Mouse (Mus musculus) stomach, postnatal 0 days (tissue): ENCODE measurements around the gene Nfe2l2. TPM values are rescaled to one million over a fixed set of nuclear protein-coding genes. Genes with fewer than 3 reads are reported as not detected.

Source experiments
- ATAC-seq: fragments of 200-750 bp; cut with Nextera tagmentation; 2 replicates; pipeline ENCODE4 v1.8.0; 2017; ENCODE audit not compliant: low FRiP score, low TSS enrichment
- DNase-seq: peaks from one replicate; pipeline ENCODE4 v3.0.0-alpha.2; 2016; ENCODE audit warnings: low spot score
- H3K27ac ChIP-seq: fragments of 300-500 bp; sonication (generic); replicated peaks from 2 replicates; pipeline ENCODE4 v1.5.1; 2014; ENCODE audit warnings: mild to moderate bottlenecking, control low read depth
- H3K27me3 ChIP-seq: fragments of 300-500 bp; sonication (generic); 2 replicates; pipeline ENCODE4 v1.6.1; 2014; ENCODE audit warnings: low read length; ENCODE audit not compliant: control insufficient read depth, insufficient read depth
- H3K36me3 ChIP-seq: fragments of 300-500 bp; sonication (generic); 2 replicates; pipeline ENCODE4 v1.6.1; 2014; ENCODE audit warnings: low read length, mixed read lengths; ENCODE audit not compliant: control insufficient read depth, insufficient read depth
- H3K4me1 ChIP-seq: fragments of 300-500 bp; sonication (generic); replicated peaks from 2 replicates; pipeline ENCODE4 v1.6.1; 2014; ENCODE audit warnings: antibody characterized with exemption; ENCODE audit not compliant: control insufficient read depth, insufficient read depth
- H3K4me2 ChIP-seq: fragments of 300-500 bp; sonication (generic); replicated peaks from 2 replicates; pipeline ENCODE4 v1.6.1; 2014; ENCODE audit warnings: low read depth, mild to moderate bottlenecking, control low read depth, moderate library complexity
- H3K4me3 ChIP-seq: fragments of 300-500 bp; sonication (generic); 2 replicates; pipeline ENCODE4 v1.5.1; 2014; ENCODE audit warnings: low read depth, low read length, control low read depth
- H3K9ac ChIP-seq: fragments of 300-500 bp; sonication (generic); 2 replicates; pipeline ENCODE4 v1.6.1; 2014; ENCODE audit warnings: mild to moderate bottlenecking, low read length, control low read depth, mixed read lengths
- H3K9me3 ChIP-seq: fragments of 300-500 bp; sonication (generic); 2 replicates; pipeline ENCODE4 v1.6.1; 2016; ENCODE audit warnings: low read length; ENCODE audit not compliant: control insufficient read depth
- CTCF ChIP-seq: IDR thresholded peaks from 2 replicates; pipeline ENCODE4 v1.5.1; 2016; ENCODE audit warnings: antibody characterized with exemption, low read depth, mild to moderate bottlenecking, moderate library complexity
- EP300 ChIP-seq: optimal IDR thresholded peaks from 2 replicates; pipeline ENCODE3; 2016; ENCODE audit warnings: antibody characterized with exemption
- WGBS: fragments of 180-500 bp; shearing (Covaris S2); extraction: QIAGEN DNeasy Blood & Tissue Kit; methylation state at CpG from one replicate; pipeline ENCODE4 v1.1.7; 2014; 5-methylcytosine and 5-hydroxymethylcytosine counted together
- polyA plus RNA-seq: library from polyadenylated mRNA; unstranded; fragments of >200 nt; fragmentation: Nextera tagmentation; extraction: Ambion mirVana; gene quantifications from 2 replicates; pipeline ENCODE4 v1.2.1, GENCODE M21; 2015

Nfe2l2 gene
- polyA plus RNA-seq, 1 experiment from 2014 or later = 125 TPM

DNA sequence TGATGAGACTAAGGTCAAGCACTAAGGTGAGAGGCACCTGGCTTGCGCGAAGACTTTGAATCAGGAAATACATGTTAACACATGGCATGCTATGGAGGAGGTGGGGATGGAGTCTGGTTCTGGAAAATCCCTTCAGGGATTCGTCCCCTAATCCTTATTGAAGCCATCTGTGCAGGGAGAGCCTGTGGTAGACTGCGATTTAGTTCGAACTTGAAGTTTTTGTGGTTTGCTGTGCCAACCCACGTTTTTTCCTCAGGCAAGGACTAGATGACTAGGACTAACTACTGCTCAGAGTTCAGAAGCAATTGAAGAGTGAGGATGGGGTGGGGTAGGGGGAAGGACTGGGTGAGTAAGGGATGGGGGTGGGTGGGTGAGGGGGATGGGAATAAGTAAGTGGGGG is 44.4 kb upstream of the Nfe2l2 start:
- Histone ChIP-seq H3K9ac (no peak overlapping the region), H3K4me2 (no peak overlapping the region), H3K36me3 (no peaks in the 10 kb centered on the region), H3K27me3 (no peaks in the 10 kb centered on the region), H3K27ac (no peak overlapping the region), H3K4me1 (no peaks in the 10 kb centered on the region), H3K9me3 (no peaks in the 10 kb centered on the region), H3K4me3 (no peak overlapping the region)
- ATAC-seq (no peak), DNase-seq (no peak)
- no peak for TF ChIP-seq EP300
- TF ChIP-seq CTCF = no peak
- 87% methylated on average over 6 of the region's 6 CpGs for WGBS

DNA sequence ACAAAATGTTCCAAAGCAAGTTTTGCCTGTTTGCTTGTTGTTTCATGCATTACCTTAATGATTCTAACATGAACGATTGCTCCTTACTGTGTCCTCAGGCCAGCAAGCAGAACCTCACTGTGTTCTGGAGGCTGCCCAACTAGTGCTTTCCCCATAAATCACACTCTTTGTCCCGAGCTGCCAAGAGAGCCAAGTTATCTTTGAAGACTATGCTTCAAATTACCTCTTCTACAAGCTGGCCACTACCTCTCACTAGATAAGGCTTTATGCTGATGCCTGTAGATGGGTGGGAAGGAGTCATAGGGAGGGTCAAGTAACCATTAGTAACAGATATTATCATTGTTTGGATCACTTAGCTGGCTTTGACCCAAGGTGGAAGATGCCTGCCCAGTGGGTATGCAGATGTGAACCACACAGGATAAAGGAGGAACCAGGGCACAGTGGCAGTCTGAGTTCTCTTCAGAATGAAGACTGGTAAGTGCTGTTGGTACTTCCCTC is 32.6 kb upstream of the Nfe2l2 start:
- 23% methylated on average over 2 of the region's 2 CpGs for WGBS
- no peak for ATAC-seq

DNA sequence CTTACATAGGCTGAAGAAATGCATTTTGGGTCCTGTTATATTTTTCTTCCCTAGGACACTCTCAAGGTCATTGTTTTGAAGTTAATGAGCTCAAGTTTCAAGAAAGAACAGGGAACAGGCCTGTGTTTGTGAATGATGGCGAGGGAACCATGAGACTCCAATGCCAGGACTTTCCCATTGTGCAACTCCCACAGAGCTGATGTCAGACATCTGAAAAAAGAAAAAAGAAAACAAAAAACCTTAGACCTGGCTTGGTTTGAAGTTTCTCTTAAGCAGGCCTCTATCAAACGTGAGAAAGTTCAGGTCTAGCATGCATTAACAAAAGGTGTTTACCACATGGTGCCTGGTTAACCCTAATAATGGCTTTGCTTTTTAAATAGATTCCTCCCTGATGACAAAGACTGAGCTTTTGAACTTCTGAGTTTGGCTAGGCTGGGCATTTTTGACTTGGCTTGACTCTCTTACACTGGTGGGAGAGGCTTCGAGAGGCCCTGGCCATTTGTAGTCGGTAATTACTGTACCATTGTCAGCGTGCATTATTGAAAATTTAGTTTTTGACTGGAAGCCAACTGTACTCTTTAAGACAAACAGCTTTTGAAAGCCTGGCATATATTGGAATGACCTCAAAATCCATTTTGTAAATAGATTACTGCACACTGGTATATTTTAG is 29.9 kb upstream of the Nfe2l2 start:
- no peak overlapping the region for H3K4me2 ChIP-seq
- 50% methylated on average over 5 of the region's 5 CpGs for WGBS
- no peak overlapping the region for H3K27ac ChIP-seq
- H3K36me3 ChIP-seq = no peaks in the 10 kb centered on the region
- no peak for DNase-seq
- no peaks in the 10 kb centered on the region for H3K27me3 ChIP-seq
- TF ChIP-seq CTCF = no peak
- TF ChIP-seq EP300 = no peak
- no peaks in the 10 kb centered on the region; the same call in 1 of the 2 replicates for H3K4me1 ChIP-seq
- ATAC-seq = no peak
- no peak overlapping the region for H3K4me3 ChIP-seq
- no peak overlapping the region for H3K9ac ChIP-seq
- no peaks in the 10 kb centered on the region for H3K9me3 ChIP-seq

More for the DNA sequence above, 32.6 kb upstream of the Nfe2l2 start:
- no peaks in the 10 kb centered on the region for H3K9me3 ChIP-seq
- no peaks in the 10 kb centered on the region for H3K4me1 ChIP-seq
- no peak overlapping the region for H3K9ac ChIP-seq
- no peak for DNase-seq
- no peak overlapping the region for H3K4me3 ChIP-seq
- no peak overlapping the region for H3K27ac ChIP-seq
- TF ChIP-seq EP300 = no peak
- TF ChIP-seq CTCF = no peak
- H3K36me3 ChIP-seq = no peaks in the 10 kb centered on the region
- no peak overlapping the region for H3K4me2 ChIP-seq
- no peaks in the 10 kb centered on the region for H3K27me3 ChIP-seq

DNA sequence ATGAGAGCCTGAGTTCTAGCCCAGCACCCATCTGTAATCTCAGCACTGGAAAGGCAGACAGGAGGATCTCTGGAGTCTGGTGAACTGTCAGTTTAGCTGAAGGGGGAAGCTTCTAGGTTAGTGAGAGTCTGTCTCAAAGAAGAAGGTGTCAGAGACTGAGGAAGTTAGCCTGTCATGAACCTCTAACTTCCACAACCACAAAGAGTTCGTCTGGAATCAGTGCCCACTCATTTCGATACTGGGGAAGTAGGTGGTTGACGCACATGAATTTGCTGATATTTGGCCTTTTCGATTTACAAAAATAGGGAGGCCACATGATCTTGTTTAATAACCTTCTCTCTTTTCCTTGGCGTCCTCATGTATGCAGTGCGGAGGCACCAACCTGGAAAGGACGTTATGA is 28.7 kb upstream of the Nfe2l2 start:
- no peaks in the 10 kb centered on the region for H3K9me3 ChIP-seq
- no peak overlapping the region for H3K4me3 ChIP-seq
- H3K27me3 ChIP-seq = no peaks in the 10 kb centered on the region
- H3K4me1 ChIP-seq = no peaks in the 10 kb centered on the region; the same call in 1 of the 2 replicates
- TF ChIP-seq CTCF = no peak
- TF ChIP-seq EP300 = no peak
- ATAC-seq (no peak), DNase-seq (no peak)
- H3K27ac ChIP-seq = no peak overlapping the region
- H3K4me2 ChIP-seq = no peak overlapping the region
- WGBS = 87% methylated on average over 7 of the region's 7 CpGs
- H3K36me3 ChIP-seq = no peaks in the 10 kb centered on the region
- H3K9ac ChIP-seq = no peak overlapping the region

DNA sequence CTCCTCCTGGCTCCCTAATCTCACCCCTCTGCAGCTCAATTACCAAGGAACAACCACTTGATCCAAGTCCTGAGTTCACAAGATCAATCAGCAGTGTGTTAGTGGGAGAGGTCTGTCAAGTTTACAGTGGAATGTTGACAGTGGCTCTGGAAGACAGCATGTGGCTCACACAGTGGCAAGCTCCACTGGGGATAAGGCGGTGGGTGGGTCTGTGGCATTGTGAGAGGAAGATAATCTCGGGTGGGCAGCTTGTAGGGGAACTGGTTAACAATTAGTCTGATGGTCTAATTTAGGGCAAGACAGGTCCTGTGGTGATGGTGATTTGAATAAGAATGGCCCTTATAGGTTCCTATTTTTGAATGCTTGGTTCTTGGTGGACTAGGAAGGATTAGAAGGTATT is 27.5 kb upstream of the Nfe2l2 start:
- H3K4me2 ChIP-seq = no peak overlapping the region
- H3K4me1 ChIP-seq = no peaks in the 10 kb centered on the region; the same call in 1 of the 2 replicates
- DNase-seq (no peak), ATAC-seq (no peak)
- H3K9ac ChIP-seq = no peak overlapping the region
- H3K4me3 ChIP-seq = no peak overlapping the region
- H3K27ac ChIP-seq = 0 out of 2 replicates have a peak overlapping the region, but pooled peaks have one; percentile 3
- no peaks in the 10 kb centered on the region for H3K27me3 ChIP-seq
- WGBS = 56% methylated on average over 2 of the region's 2 CpGs
- no peak for TF ChIP-seq EP300
- no peak for TF ChIP-seq CTCF
- H3K9me3 ChIP-seq = no peaks in the 10 kb centered on the region
- H3K36me3 ChIP-seq = no peaks in the 10 kb centered on the region

DNA sequence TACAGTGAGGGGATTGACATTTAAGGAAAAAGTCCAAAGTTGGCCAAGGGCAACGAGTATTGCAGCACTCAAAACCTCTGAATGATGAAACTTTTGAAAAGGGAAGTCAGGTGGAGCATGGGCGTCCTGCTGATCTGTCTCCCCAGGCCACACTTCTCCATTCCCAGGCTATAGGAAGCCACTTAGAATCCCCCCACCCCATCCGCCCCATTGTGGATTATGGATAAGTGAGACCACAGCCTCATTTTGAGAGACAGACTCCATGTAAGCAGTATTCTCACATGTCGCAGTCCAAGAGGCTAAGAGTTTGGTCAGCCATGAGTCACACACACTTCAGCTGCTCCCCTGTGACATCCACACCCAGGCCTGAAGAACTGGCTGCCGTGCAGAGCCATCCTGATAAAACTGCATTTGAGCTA is 26.8 kb upstream of the Nfe2l2 start:
- H3K36me3 ChIP-seq = no peaks in the 10 kb centered on the region
- 67% methylated on average over 5 of the region's 5 CpGs for WGBS
- no peak overlapping the region for H3K4me2 ChIP-seq
- no peaks in the 10 kb centered on the region for H3K9me3 ChIP-seq
- ATAC-seq = peak; percentile 94
- H3K9ac ChIP-seq = no peak overlapping the region
- H3K4me1 ChIP-seq = no peaks in the 10 kb centered on the region; the same call in 1 of the 2 replicates
- TF ChIP-seq CTCF (no peak), EP300 (no peak)
- H3K27ac ChIP-seq = 0 out of 2 replicates have a peak overlapping the region, but pooled peaks have one; percentile 18
- H3K27me3 ChIP-seq = no peaks in the 10 kb centered on the region
- DNase-seq = peak; percentile 36
- no peak overlapping the region for H3K4me3 ChIP-seq
